Mouse (Mus musculus) neutrophil, adult 5-6 weeks (primary cell): ENCODE data around the gene Plscr1. TPM values are rescaled to one million over a fixed set of nuclear protein-coding genes. Genes with fewer than 3 reads are reported as not detected.

Experiments
- ATAC-seq: fragments of 151-379, 151-347 bp; 2 replicates; pipeline ENCODE4 v1.8.0; 2017; ENCODE audit warnings: mild to moderate bottlenecking, moderate TSS enrichment; ENCODE audit not compliant: insufficient number of reproducible peaks, poor library complexity, low FRiP score, severe bottlenecking; ENCODE audit errors: extremely low read depth
- total RNA-seq: library from RNA; stranded (forward); fragments of 200-1000 nt; gene quantifications from 2 replicates; pipeline ENCODE4 v1.2.3, GENCODE M21; 2017

Gene Plscr1
- 17.8 and 18.8 TPM in 2 replicates for total RNA-seq

- ATAC-seq = 0 out of 2 replicates have a peak, but pooled peaks have one; percentile 2
Observed at GRCm38 (mm10) chr9:92249447-92249852, at the start of gene Plscr1. Plscr1 (plus strand) TSS chr9:92249750.

GRCm38 (mm10) chr9:92204397-92204796, 45.2 kb upstream of the Plscr1 start:
- no peak for ATAC-seq

GRCm38 (mm10) chr9:92207307-92207706, 42.2 kb upstream of the Plscr1 start:
- ATAC-seq = 0 out of 2 replicates have a peak, but pooled peaks have one; percentile 30

- no peak for ATAC-seq
Observed at GRCm38 (mm10) chr9:92207757-92208156, 41.8 kb upstream of the Plscr1 start.

- no peak for ATAC-seq
Observed at GRCm38 (mm10) chr9:92209850-92210249, 39.7 kb upstream of the Plscr1 start.

- ATAC-seq = no peak
Observed at GRCm38 (mm10) chr9:92210386-92210967, 39.1 kb upstream of the Plscr1 start.

GRCm38 (mm10) chr9:92211048-92211447, 38.5 kb upstream of the Plscr1 start:
- no peak for ATAC-seq

GRCm38 (mm10) chr9:92217484-92217883, 32.1 kb upstream of the Plscr1 start:
- ATAC-seq = no peak

GRCm38 (mm10) chr9:92217896-92218295, 31.7 kb upstream of the Plscr1 start:
- ATAC-seq = no peak

GRCm38 (mm10) chr9:92220151-92220550, 29.4 kb upstream of the Plscr1 start:
- no peak for ATAC-seq

- ATAC-seq = no peak
Observed at GRCm38 (mm10) chr9:92221480-92221879, 28.1 kb upstream of the Plscr1 start.

GRCm38 (mm10) chr9:92224598-92225231, 24.8 kb upstream of the Plscr1 start:
- no peak for ATAC-seq

- ATAC-seq = 0 out of 2 replicates have a peak, but pooled peaks have one; percentile 1
Observed at GRCm38 (mm10) chr9:92226127-92226655, 23.4 kb upstream of the Plscr1 start.

- ATAC-seq = no peak
Observed at GRCm38 (mm10) chr9:92226795-92227194, 22.8 kb upstream of the Plscr1 start.

GRCm38 (mm10) chr9:92228867-92229832, 20.4 kb upstream of the Plscr1 start:
- no peak for ATAC-seq

GRCm38 (mm10) chr9:92229833-92230205, 19.7 kb upstream of the Plscr1 start:
- no peak for ATAC-seq

GRCm38 (mm10) chr9:92234901-92235458, 14.6 kb upstream of the Plscr1 start:
- no peak for ATAC-seq

- ATAC-seq = no peak
Observed at GRCm38 (mm10) chr9:92248773-92249446, 640 bp upstream of the Plscr1 start.
